Mouse (Mus musculus): Measurements from ENCODE around the gene Fshb. TPM values are rescaled to one million over a fixed set of nuclear protein-coding genes. Genes with fewer than 3 reads are reported as not detected.

The Fshb gene
- total RNA-seq (2021), result not detected
- long read RNA-seq, experiment 1, result 0 reads
- long read RNA-seq, experiment 2, result 0 reads

DNA sequence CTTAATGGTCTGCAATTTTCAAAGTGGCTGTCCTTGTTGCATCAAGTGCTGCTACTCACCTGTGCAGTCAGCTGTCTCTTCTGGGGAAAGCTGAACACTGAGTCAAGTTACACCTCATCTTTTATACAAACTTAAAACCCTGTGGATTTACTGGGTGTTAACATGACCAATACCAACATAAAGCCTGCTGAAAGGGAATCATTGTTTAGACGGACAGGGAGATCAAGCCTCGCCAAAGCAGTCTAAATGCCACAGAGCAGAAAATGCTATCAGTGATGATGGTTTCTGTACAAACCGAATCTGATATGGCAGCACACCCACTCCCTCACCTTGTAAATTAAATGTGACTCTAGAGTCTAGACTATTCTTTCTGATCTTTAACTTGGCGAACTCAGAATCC lies at the start of gene Fshb:
Gene Fshb (minus strand): TSS at position 101 of the 400 bp plus-strand sequence.
- no peak for DNase-seq (ENCODE audit: low spot score in 2 of 2)

DNA sequence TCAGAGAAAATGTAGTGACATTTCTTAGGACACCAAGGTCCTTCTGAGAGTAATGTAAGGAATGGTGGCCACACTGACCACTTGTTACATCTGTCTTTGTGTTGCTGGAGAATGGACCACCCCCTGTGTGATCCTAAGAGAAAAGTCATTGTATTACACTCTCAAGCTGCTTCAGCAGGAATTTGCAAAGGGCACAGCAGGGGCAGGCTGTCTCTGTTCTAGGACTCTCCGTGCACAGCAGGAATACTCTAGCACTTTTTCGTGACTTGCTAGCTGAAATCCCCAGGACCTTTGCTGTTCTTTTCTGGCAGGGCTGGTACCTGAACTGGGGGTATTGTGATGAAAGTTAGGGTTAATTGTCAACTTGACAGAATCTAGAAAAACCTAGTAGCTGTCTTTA lies 24.8 kb upstream of the Fshb start:
- DNase-seq (ENCODE audit: low spot score in 2 of 2), result no peak

DNA sequence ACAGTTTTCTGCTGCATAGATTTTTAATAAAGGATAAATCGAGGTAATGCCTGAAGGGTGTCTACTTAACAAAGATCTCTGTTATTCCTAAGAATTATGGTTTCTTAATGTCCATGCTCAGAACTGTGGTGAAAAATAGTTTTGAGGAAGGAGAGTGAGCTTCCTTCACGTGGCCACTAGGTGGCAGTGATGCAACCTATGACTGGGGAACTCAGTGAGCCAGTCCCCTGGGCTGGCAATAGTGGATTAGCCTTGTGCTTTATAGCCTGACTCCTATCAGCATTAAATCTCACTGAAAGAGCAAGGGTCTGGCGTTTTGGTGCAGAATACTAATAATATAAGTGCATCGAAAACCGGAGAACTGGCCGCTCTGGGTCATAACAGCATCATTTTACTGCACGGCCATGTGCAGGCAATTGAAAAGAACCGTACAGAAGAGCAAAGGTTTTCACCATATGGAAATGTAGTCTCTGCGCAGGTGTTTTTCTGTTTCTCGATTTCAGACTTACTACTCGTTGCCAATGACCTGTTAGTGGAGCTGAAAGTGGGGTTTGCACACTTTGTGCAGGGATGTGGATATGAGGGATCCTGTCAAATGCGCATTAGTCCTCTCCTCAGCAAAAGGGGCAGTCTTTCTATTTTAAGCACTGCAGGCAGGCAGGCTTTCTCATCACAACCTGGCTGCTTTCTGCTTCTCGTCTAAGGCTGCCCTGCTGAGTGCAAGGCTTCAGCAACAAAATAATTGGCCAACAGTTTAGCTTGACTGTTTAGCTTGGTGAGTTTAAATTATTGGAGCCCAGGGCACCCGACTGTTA lies 23.8 kb upstream of the Fshb start:
- DNase-seq (ENCODE audit: low spot score in 2 of 2), result peak; percentile 8 to 25

DNA sequence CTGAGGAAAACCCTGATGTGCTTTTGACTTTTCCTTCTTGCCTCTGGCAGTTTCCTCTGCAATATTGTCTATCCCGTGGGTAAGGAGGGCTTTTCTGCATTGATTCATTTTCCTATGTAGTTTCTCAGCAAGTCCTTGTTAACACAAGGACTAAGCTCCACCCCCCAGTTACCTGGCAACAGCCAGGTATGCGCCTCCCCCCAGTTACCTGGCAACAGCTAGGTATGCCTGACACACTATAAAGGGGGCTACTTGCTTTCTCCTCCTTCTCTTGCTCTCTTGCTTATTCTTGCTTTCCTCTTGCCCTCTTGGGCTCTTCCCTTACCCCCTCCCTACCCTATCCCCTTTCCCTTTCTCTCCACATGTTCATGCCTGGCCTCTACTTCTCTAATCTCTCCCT lies 3.8 kb upstream of the Fshb start:
- no peak for DNase-seq (ENCODE audit: low spot score in 2 of 2)

DNA sequence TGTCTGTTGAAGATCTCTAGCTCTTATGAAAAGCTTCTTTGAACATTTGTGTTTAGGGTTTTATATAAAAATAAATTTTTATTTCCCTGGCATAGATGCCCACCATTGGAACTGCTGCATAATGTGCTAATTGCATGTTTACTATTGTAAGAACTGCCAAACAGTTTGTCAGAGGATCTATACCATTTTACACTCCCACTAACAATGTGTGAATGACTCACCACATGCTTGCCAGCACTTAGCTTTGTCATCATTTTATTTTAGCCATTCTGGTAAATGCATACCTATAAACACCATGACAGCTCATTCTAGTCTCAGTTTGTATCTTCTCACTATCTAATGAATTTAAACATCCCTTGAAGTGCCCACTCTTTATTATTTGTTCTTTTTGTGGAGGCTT lies 13.5 kb downstream of the Fshb start:
- DNase-seq (ENCODE audit: low spot score in 2 of 2), result no peak

DNA sequence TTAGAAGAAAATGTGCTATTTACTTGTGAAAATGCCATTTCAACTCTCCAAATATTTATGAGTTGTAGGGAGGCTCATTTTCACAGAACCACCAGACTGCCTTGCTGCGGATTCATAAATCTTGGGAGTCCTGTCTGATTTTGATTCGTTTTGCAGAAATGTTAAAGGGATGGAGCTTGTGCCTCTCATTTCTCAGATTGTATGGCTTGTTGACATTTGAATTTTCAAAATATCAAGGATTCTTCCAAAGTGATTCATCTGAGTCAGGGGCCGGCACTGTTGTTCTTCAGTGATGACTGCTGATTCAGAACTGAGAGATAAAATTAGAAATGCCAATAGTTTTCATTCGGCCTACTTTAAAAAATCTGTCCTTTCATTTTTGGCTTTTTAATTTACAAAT lies 18.6 kb downstream of the Fshb start:
- peak in 1 of 2 experiments; percentile 4 for DNase-seq (ENCODE audit: low spot score in 2 of 2)

DNA sequence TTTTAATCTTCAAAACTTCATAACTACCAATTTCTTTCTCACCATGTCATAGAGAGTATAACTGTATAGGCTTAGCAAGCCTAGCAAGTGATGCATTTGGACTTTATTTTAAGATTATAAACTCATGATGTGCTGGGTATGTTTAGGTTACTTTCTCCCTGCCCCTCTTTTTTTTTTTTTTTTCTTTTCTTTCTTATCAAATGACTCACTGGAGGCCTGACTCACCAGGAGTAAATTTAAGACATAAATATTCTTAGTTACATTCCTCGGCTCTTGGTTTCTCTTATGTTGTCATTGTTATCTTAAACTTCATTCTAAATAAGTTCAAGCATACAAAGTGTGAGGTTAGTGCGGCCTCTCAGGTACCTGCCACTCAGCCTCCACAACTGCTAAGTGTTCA lies 23.5 kb downstream of the Fshb start:
- DNase-seq (ENCODE audit: low spot score in 2 of 2), result no peak

DNA sequence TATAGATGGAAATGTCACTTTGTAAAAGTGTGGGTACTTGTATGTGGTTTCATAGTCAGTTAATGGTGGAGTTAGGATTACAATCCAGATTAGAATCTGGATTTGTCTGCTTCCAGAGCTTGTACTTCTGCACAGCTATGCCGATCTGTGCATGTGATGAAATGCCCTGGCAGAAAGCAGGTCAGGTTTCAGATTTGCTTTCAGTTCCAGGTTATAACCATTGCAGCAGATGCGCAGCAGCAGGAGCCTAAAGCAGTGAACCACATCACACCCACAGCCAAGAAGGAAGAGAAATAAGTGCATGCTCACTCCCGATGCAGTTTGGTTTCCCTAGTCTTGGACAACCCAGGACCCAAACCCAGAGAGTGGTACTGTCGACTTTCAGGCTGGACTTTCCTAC lies 34.8 kb downstream of the Fshb start:
- no peak for DNase-seq (ENCODE audit: low spot score in 2 of 2)

DNA sequence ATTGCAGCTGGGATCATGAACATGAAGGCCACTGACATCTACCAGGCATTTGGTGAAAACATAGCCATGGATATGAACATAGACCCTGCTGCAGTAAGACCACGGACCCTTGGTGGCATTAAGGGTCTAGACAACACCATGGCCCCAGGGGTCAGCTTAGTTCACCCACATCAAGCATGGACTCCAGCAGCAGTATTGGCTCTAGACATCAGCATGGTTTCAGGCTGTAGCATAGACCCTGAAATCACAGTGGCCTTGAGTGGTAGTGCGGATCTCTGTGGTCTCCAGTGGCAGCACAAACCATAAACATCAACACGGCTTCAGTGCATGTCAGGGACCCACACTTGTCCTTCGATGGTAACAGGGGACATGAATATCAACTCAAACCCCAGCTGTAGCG lies 36.7 kb downstream of the Fshb start:
- no peak for DNase-seq (ENCODE audit: low spot score in 2 of 2)

DNA sequence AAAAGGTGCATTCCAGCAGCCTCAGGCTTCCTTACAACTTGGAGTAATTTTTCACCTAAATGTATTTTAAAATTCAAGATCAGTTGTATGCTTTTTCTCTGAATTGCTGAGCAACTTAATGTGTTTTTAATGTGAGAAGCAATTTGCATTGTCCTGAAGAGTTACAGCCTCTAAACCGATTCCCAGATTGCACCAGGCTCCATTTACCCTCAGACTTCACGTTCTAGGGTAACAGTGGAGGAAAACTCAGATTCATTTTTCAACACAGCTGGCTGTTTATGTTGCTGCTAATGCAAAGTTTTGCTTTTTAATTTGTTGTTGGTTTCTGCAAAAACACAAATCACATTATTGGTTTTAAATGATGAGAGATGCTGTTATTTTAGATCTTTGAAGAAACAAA lies 40.1 kb downstream of the Fshb start:
- DNase-seq (ENCODE audit: low spot score in 2 of 2), result no peak

DNA sequence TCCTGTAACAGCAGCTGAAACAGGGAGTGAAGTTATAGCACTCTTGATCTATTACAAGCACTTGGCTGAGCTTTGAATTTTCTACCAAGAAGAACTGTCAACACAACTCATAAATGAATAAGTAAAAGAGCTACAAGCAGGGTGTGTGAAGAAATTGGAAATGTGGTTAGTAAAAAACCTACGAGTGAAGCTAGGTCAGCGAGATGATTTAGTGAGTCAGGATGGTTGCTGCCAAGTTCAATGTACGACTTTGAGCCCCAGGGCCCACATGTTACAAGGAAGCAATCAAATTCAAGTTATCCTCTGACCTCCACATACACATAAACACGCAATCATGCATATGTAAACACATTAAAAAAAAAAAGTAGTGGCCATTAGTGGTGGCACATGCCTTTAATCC lies 46.3 kb downstream of the Fshb start:
- no peak for DNase-seq (ENCODE audit: low spot score in 2 of 2)

DNA sequence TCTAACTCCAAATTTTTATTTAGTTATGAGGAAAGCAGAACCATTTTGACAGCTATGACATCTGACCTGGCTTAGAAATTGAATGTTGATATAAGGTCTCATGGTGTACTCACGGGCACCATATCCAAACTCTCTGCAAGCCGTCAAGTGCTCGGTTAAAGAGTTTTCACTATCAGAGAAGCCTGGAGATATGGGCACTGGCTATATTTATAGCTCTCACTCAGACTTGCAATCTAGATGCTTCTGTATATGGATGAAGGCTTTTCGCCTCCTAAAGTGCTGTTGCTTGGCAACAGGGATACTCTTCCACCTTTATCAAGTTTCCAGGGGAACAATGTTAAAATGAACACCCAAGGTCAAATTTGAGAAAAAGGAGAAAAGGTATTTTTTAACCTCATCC lies 47.1 kb downstream of the Fshb start:
- no peak for DNase-seq (ENCODE audit: low spot score in 2 of 2)

DNA sequence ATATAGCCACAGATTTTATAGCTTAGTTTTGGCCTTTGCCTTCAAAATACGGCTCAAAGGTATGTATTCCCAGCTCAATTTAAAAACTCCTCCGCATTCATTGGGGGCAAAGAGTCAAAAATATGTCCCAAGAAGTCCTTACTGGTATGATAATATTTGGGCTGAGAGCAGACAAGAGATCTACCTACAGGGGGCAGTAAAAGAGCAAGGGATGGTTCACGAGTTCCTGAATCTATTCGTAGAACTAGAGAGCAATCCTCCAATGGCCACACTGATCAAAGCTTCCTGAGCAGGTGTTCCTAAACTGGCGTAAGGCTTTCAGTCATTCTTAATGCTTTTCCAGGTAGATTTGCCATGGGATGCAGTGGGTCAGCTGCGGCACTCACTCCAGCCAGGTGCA lies 49.3 kb downstream of the Fshb start:
- peak in 1 of 2 experiments; percentile 8 for DNase-seq (ENCODE audit: low spot score in 2 of 2)

DNA sequence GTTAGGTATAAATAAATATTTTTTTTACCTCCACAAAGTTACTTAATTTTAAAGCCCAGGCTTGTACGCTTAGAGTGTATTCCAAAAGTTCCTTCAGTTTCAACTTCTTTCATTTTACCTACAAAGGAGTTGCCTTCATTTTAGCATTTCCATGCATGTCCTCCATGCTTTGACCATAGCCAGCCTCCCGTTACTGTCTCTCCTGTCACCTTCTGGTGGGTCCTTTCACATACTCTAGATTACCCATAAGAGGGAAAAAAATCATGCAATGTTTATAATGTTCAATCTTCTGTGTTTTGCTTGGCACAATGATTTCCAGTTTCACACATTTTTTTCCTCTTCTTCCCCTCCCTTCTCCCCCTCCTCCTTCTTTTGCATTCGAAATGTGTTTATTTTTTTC lies 53.1 kb downstream of the Fshb start:
- no peak for DNase-seq (ENCODE audit: low spot score in 2 of 2)

Other genes with a start within 250 kb of the Fshb start
- gene Arl14ep, start 85.2 kb downstream of the Fshb start, total RNA-seq (2021), result 10 to 100 TPM; 26.2 to 29.3 TPM
- gene Kcna4, start 231.0 kb upstream of the Fshb start, total RNA-seq (2021), result under 1 TPM; 0.33 to 0.67 TPM

Data from adrenal gland, adult 18-20 months (tissue).